Mouse (Mus musculus): Measurements from ENCODE around the gene Cnot8. TPM values are rescaled to one million over a fixed set of nuclear protein-coding genes. Genes with fewer than 3 reads are reported as not detected.
A peak's percentile ranks its signal among the peaks of the same experiment; 100 is the strongest.
"Not testable (repeated sequence)": the region's sequence is repeated elsewhere in the genome, so short reads cannot be mapped to it uniquely, and the experiment has no call there.

The Cnot8 gene
- polyA plus RNA-seq, 1 experiment: 34.5 TPM

GRCm38 (mm10) chr11:58092541-58092940, 11.4 kb upstream of the Cnot8 start:
- WGBS: 12% methylated on average over 4 of the region's 4 CpGs
- Histone ChIP-seq H3K27ac (ENCODE audit: control insufficient read depth, insufficient read depth, low read depth, low read length, poor library complexity) (no peak overlapping the region), H3K4me3 (replicated peaks; ENCODE audit: control insufficient read depth, low read depth, low read length) (peak overlapping the region; percentile 5), H3K4me1 (ENCODE audit: control insufficient read depth, insufficient read depth, low read length) (peaks cover under 1% of the 10 kb centered on the region)
- TF ChIP-seq POLR2A (IDR thresholded peaks at IDR 0.05; ENCODE audit: borderline replicate concordance, control insufficient read depth, low read depth, low read length) (no peak), CTCF (IDR thresholded peaks at IDR 0.05; ENCODE audit: control insufficient read depth, insufficient read depth, low read length) (no peak)

GRCm38 (mm10) chr11:58093021-58093528, 10.9 kb upstream of the Cnot8 start, which contains the start of gene Gm12248:
TSS of gene Gm12248 (minus strand) at chr11:58093134.
- peak within 1 kb of the TSS; percentile 5 for H3K4me3 ChIP-seq (replicated peaks; ENCODE audit: control insufficient read depth, low read depth, low read length)
- 17% methylated on average over 12 of the region's 12 CpGs for WGBS
- no peak within 1 kb of the TSS for H3K27ac ChIP-seq (ENCODE audit: control insufficient read depth, insufficient read depth, low read depth, low read length, poor library complexity)
- no peak for TF ChIP-seq POLR2A (IDR thresholded peaks at IDR 0.05; ENCODE audit: borderline replicate concordance, control insufficient read depth, low read depth, low read length)
- TF ChIP-seq CTCF (IDR thresholded peaks at IDR 0.05; ENCODE audit: control insufficient read depth, insufficient read depth, low read length): no peak
- peaks cover 2% of the 10 kb centered on the region for H3K4me1 ChIP-seq (ENCODE audit: control insufficient read depth, insufficient read depth, low read length)

GRCm38 (mm10) chr11:58094766-58095165, 9.2 kb upstream of the Cnot8 start:
- H3K4me1 ChIP-seq (ENCODE audit: control insufficient read depth, insufficient read depth, low read length): peaks cover 2% of the 10 kb centered on the region

GRCm38 (mm10) chr11:58095561-58095960, 8.4 kb upstream of the Cnot8 start:
- WGBS: 83% methylated on average over 1 of the region's 1 CpGs
- TF ChIP-seq CTCF (IDR thresholded peaks at IDR 0.05; ENCODE audit: control insufficient read depth, insufficient read depth, low read length) (no peak), POLR2A (IDR thresholded peaks at IDR 0.05; ENCODE audit: borderline replicate concordance, control insufficient read depth, low read depth, low read length) (no peak)
- Histone ChIP-seq H3K4me3 (replicated peaks; ENCODE audit: control insufficient read depth, low read depth, low read length) (no peak overlapping the region), H3K27ac (ENCODE audit: control insufficient read depth, insufficient read depth, low read depth, low read length, poor library complexity) (no peak overlapping the region), H3K4me1 (ENCODE audit: control insufficient read depth, insufficient read depth, low read length) (peaks cover 2% of the 10 kb centered on the region)

More at GRCm38 (mm10) chr11:58094766-58095165, 9.2 kb upstream of the Cnot8 start:
- H3K27ac ChIP-seq (ENCODE audit: control insufficient read depth, insufficient read depth, low read depth, low read length, poor library complexity): no peak overlapping the region
- TF ChIP-seq CTCF (IDR thresholded peaks at IDR 0.05; ENCODE audit: control insufficient read depth, insufficient read depth, low read length): no peak
- TF ChIP-seq POLR2A (IDR thresholded peaks at IDR 0.05; ENCODE audit: borderline replicate concordance, control insufficient read depth, low read depth, low read length): no peak
- WGBS: 81% methylated on average over 4 of the region's 4 CpGs
- no peak overlapping the region for H3K4me3 ChIP-seq (replicated peaks; ENCODE audit: control insufficient read depth, low read depth, low read length)

GRCm38 (mm10) chr11:58096160-58096559, 7.8 kb upstream of the Cnot8 start:
- no peak overlapping the region for H3K4me3 ChIP-seq (replicated peaks; ENCODE audit: control insufficient read depth, low read depth, low read length)
- WGBS: 10% methylated on average over 5 of the region's 5 CpGs
- no peak overlapping the region for H3K27ac ChIP-seq (ENCODE audit: control insufficient read depth, insufficient read depth, low read depth, low read length, poor library complexity)
- no peak for TF ChIP-seq CTCF (IDR thresholded peaks at IDR 0.05; ENCODE audit: control insufficient read depth, insufficient read depth, low read length)
- TF ChIP-seq POLR2A (IDR thresholded peaks at IDR 0.05; ENCODE audit: borderline replicate concordance, control insufficient read depth, low read depth, low read length): no peak
- peaks cover 2% of the 10 kb centered on the region for H3K4me1 ChIP-seq (ENCODE audit: control insufficient read depth, insufficient read depth, low read length)

GRCm38 (mm10) chr11:58096821-58097620, 6.9 kb upstream of the Cnot8 start:
- Histone ChIP-seq H3K4me1 (ENCODE audit: control insufficient read depth, insufficient read depth, low read length) (peaks cover 2% of the 10 kb centered on the region), H3K4me3 (replicated peaks; ENCODE audit: control insufficient read depth, low read depth, low read length) (no peak overlapping the region), H3K27ac (ENCODE audit: control insufficient read depth, insufficient read depth, low read depth, low read length, poor library complexity) (no peak overlapping the region; the same call in 1 of the 2 replicates)
- TF ChIP-seq CTCF (IDR thresholded peaks at IDR 0.05; ENCODE audit: control insufficient read depth, insufficient read depth, low read length): no peak
- no peak for TF ChIP-seq POLR2A (IDR thresholded peaks at IDR 0.05; ENCODE audit: borderline replicate concordance, control insufficient read depth, low read depth, low read length)
- WGBS: 73% methylated on average over 20 of the region's 20 CpGs

GRCm38 (mm10) chr11:58097621-58098365, 6.2 kb upstream of the Cnot8 start:
- Histone ChIP-seq H3K4me1 (ENCODE audit: control insufficient read depth, insufficient read depth, low read length) (peaks cover 4% of the 10 kb centered on the region), H3K27ac (ENCODE audit: control insufficient read depth, insufficient read depth, low read depth, low read length, poor library complexity) (no peak overlapping the region; the same call in 1 of the 2 replicates), H3K4me3 (replicated peaks; ENCODE audit: control insufficient read depth, low read depth, low read length) (peak overlapping the region; percentile 37)
- no peak for TF ChIP-seq CTCF (IDR thresholded peaks at IDR 0.05; ENCODE audit: control insufficient read depth, insufficient read depth, low read length)
- TF ChIP-seq POLR2A (IDR thresholded peaks at IDR 0.05; ENCODE audit: borderline replicate concordance, control insufficient read depth, low read depth, low read length): no peak
- 8% methylated on average over 37 of the region's 38 CpGs for WGBS

- peak; percentile 24; the same call in 1 of the 2 replicates for TF ChIP-seq CTCF (IDR thresholded peaks at IDR 0.05; ENCODE audit: control insufficient read depth, insufficient read depth, low read length)
- H3K27ac ChIP-seq (ENCODE audit: control insufficient read depth, insufficient read depth, low read depth, low read length, poor library complexity); H3K4me1 ChIP-seq (ENCODE audit: control insufficient read depth, insufficient read depth, low read length); H3K4me3 ChIP-seq (replicated peaks; ENCODE audit: control insufficient read depth, low read depth, low read length): not testable (repeated sequence)
- WGBS: 72% methylated on average over 5 of the region's 5 CpGs
Observed at GRCm38 (mm10) chr11:58098366-58098720, 5.6 kb upstream of the Cnot8 start.
